ENCODE assay signal across 25 mouse cellular contexts in genomic region chrX:97397872-97398271, GRCm38 (mm10). TPM values are rescaled to one million over a fixed set of nuclear protein-coding genes. Genes with fewer than 3 reads are reported as not detected.
DNase-seq lines count a peak whose midpoint lies in the region; ATAC-seq and TF ChIP-seq lines count a peak whose summit lies in the region.
"Had no signal": no experiment of that assay in that cellular context is flagged by ENCODE, and none has a peak within 500 bp of the region (broad histone marks: within the 10 kb centered on the region; RNA-seq: fewer than 3 reads in every experiment).

No protein-coding gene starts in this region.

- H3K79me2 ChIP-seq in C2C12 (ENCODE audit: control insufficient read depth, insufficient read depth): no peaks in the 10 kb centered on the region

- H3K27me3 ChIP-seq in C2C12 (ENCODE audit: control insufficient read depth, insufficient read depth, insufficient read length): no peaks in the 10 kb centered on the region
- H3K27me3 ChIP-seq in intestine, embryonic 16.5 days (replicated peaks; ENCODE audit: control insufficient read depth, insufficient read depth, low read length): no peaks in the 10 kb centered on the region
- no peaks in the 10 kb centered on the region for H3K27me3 ChIP-seq in hindbrain, postnatal 0 days (ENCODE audit: insufficient read depth, low read length)
- no peaks in the 10 kb centered on the region for H3K27me3 ChIP-seq in hindbrain, embryonic 10.5 days (ENCODE audit: insufficient read depth, poor library complexity, severe bottlenecking)
- H3K27me3 ChIP-seq: embryonic facial prominence, embryonic 15.5 days; forebrain, embryonic 12.5 days; heart, embryonic 13.5 days; hindbrain, embryonic 12.5 days had no signal

- H3K9ac ChIP-seq in intestine, embryonic 16.5 days (ENCODE audit: low read depth, low read length): no peak overlapping the region
- H3K9ac ChIP-seq in hindbrain, postnatal 0 days (replicated peaks; ENCODE audit: low read length): no peak overlapping the region
- H3K9ac ChIP-seq: embryonic facial prominence, embryonic 15.5 days; forebrain, embryonic 12.5 days; heart, embryonic 13.5 days; hindbrain, embryonic 12.5 days had no signal

- no peak for TF ChIP-seq CTCF in C2C12 (IDR thresholded peaks at IDR 0.05; ENCODE audit: control insufficient read depth, insufficient read depth, insufficient read length)
- TF ChIP-seq CTCF in hindbrain, postnatal 0 days (IDR thresholded peaks at IDR 0.05; ENCODE audit: low read depth): no peak

- no peak overlapping the region for H3K27ac ChIP-seq in intestine, embryonic 16.5 days (ENCODE audit: low read length)
- no peak overlapping the region for H3K27ac ChIP-seq in hindbrain, postnatal 0 days
- no peak overlapping the region for H3K27ac ChIP-seq in hindbrain, embryonic 10.5 days
- H3K27ac ChIP-seq: embryonic facial prominence, embryonic 15.5 days; forebrain, embryonic 12.5 days; heart, embryonic 13.5 days; hindbrain, embryonic 12.5 days had no signal

- no peaks in the 10 kb centered on the region for H3K79me3 ChIP-seq in C2C12 (ENCODE audit: low read depth)

- H3K9me3 ChIP-seq in intestine, embryonic 16.5 days (ENCODE audit: control insufficient read depth, low read length): no peaks in the 10 kb centered on the region
- no peaks in the 10 kb centered on the region for H3K9me3 ChIP-seq in hindbrain, postnatal 0 days (ENCODE audit: low read length)
- no peaks in the 10 kb centered on the region for H3K9me3 ChIP-seq in hindbrain, embryonic 10.5 days
- H3K9me3 ChIP-seq: embryonic facial prominence, embryonic 15.5 days; forebrain, embryonic 12.5 days; heart, embryonic 13.5 days; hindbrain, embryonic 12.5 days had no signal

- WGBS in intestine, embryonic 16.5 days: 62% methylated on average over 2 of the region's 2 CpGs
- WGBS in hindbrain, postnatal 0 days: 68% methylated on average over 2 of the region's 2 CpGs
- 83% methylated on average over 2 of the region's 2 CpGs for WGBS in hindbrain, embryonic 10.5 days

- H3K4me1 ChIP-seq in intestine, embryonic 16.5 days (ENCODE audit: control insufficient read depth, insufficient read depth, low read length): no peaks in the 10 kb centered on the region
- no peaks in the 10 kb centered on the region for H3K4me1 ChIP-seq in hindbrain, postnatal 0 days (ENCODE audit: insufficient read depth, low read length)
- no peaks in the 10 kb centered on the region for H3K4me1 ChIP-seq in hindbrain, embryonic 10.5 days (replicated peaks)
- H3K4me1 ChIP-seq: embryonic facial prominence, embryonic 15.5 days; forebrain, embryonic 12.5 days; heart, embryonic 13.5 days; hindbrain, embryonic 12.5 days had no signal

- H3ac ChIP-seq in C2C12 (ENCODE audit: control insufficient read depth, insufficient read length, low read depth): no peak overlapping the region

- DNase-seq in 3T3-L1 (ENCODE audit: low read depth, low spot score) (peak; percentile 72), liver (no peak)
- peak; percentile 21 for DNase-seq in fibroblast of lung, adult 2 months (ENCODE audit: low read depth)
- DNase-seq in cerebellum, postnatal 36 days: no peak
- no peak for DNase-seq in hindbrain, postnatal 0 days (ENCODE audit: low spot score)
- DNase-seq in hindbrain, embryonic 10.5 days (ENCODE audit: low spot score): no peak
- DNase-seq: adrenal gland, adult 8-10 months; adrenal gland, postnatal 36 days; B cell, adult 2 months; cerebellum, adult 8-10 months; cerebellum, postnatal 25 days; heart, postnatal 36 days; kidney, adult 9 months had no signal

- H3K4me2 ChIP-seq in intestine, embryonic 16.5 days (ENCODE audit: low read depth, low read length): no peak overlapping the region
- H3K4me2 ChIP-seq in hindbrain, postnatal 0 days (ENCODE audit: low read depth, low read length): no peak overlapping the region
- H3K4me2 ChIP-seq: embryonic facial prominence, embryonic 15.5 days; forebrain, embryonic 12.5 days; heart, embryonic 13.5 days; hindbrain, embryonic 12.5 days had no signal

- H3K4me3 ChIP-seq in C2C12 (ENCODE audit: insufficient read depth, poor library complexity, severe bottlenecking): no peak overlapping the region
- no peak overlapping the region for H3K4me3 ChIP-seq in intestine, embryonic 16.5 days (ENCODE audit: low read length)
- H3K4me3 ChIP-seq in hindbrain, postnatal 0 days (ENCODE audit: low read length): no peak overlapping the region
- no peak overlapping the region for H3K4me3 ChIP-seq in hindbrain, embryonic 10.5 days
- H3K4me3 ChIP-seq: embryonic facial prominence, embryonic 15.5 days; erythroblast, embryonic 14.5 days; forebrain, embryonic 12.5 days; heart, embryonic 13.5 days; hindbrain, embryonic 12.5 days had no signal

- ATAC-seq in intestine, embryonic 16.5 days: peak; percentile 65; the same call in 1 of the 2 replicates
- no peak for ATAC-seq in hindbrain, postnatal 0 days
- ATAC-seq: forebrain, embryonic 16.5 days; hindbrain, embryonic 16.5 days; Patski had no signal

- H3K36me3 ChIP-seq in C2C12 (ENCODE audit: control insufficient read depth, insufficient read depth): no peaks in the 10 kb centered on the region
- no peaks in the 10 kb centered on the region for H3K36me3 ChIP-seq in intestine, embryonic 16.5 days (ENCODE audit: control insufficient read depth, insufficient read depth, low read length)
- H3K36me3 ChIP-seq in hindbrain, postnatal 0 days (ENCODE audit: insufficient read depth, low read length): no peaks in the 10 kb centered on the region
- H3K36me3 ChIP-seq in hindbrain, embryonic 10.5 days: no peaks in the 10 kb centered on the region
- H3K36me3 ChIP-seq: embryonic facial prominence, embryonic 15.5 days; forebrain, embryonic 12.5 days; heart, embryonic 13.5 days; hindbrain, embryonic 12.5 days had no signal

TF ChIP-seq in C2C12, 6 proteins besides CTCF, POLR2A, EP300 and RAD21:
- TF ChIP-seq FOSL1 (IDR thresholded peaks at IDR 0.05; ENCODE audit: insufficient read depth, low read length, poor library complexity, severe bottlenecking) (no peak), USF1 (IDR thresholded peaks at IDR 0.05; ENCODE audit: low read depth) (no peak), MYOD1 (IDR thresholded peaks at IDR 0.05; ENCODE audit: control insufficient read depth, insufficient read length, low read depth) (peak; percentile 85), MAX (IDR thresholded peaks at IDR 0.05) (no peak), CEBPB (IDR thresholded peaks at IDR 0.05; ENCODE audit: low read depth) (no peak), MYOG (IDR thresholded peaks at IDR 0.05; ENCODE audit: control insufficient read depth, extremely low read depth, insufficient read length) (no peak)

RNA-seq across cellular contexts. Expression of gene Eda2r, which starts 20.9 kb away (rescaled TPM):
- polyA plus RNA-seq in C2C12 (2012; fragmentation: generic; extraction: Trizol): 5.6 TPM
- 0.53 and 0.70 TPM in 2 replicates for polyA plus RNA-seq in intestine, embryonic 16.5 days (2015; fragmentation: Nextera tagmentation; extraction: Ambion mirVana)
- total RNA-seq in hindbrain, postnatal 0 days (2014; rRNA removed): 4.2 and 5.2 TPM in 2 replicates
- 1.1 and 1.6 TPM in 2 replicates for polyA plus RNA-seq in hindbrain, postnatal 0 days (2015; fragmentation: Nextera tagmentation; extraction: Ambion mirVana)
- 0.94 and 1.0 TPM in 2 replicates for polyA plus RNA-seq in hindbrain, embryonic 10.5 days (2016; fragmentation: Nextera tagmentation; extraction: Ambion mirVana)
- total RNA-seq: granulocyte monocyte progenitor cell, adult 5-6 weeks; MEL had no signal
- polyA plus RNA-seq: erythroblast, embryonic 14.5 days had no signal

Comparison
In these comparisons a context has a peak if more than half of its experiments do, and no peak if none do; other contexts are left out.
1. DNase-seq: peak in 3T3-L1 (single experiment) and fibroblast of lung, adult 2 months (single experiment); none in liver (single experiment), cerebellum, postnatal 36 days (0 of 2), hindbrain, postnatal 0 days (single experiment) and hindbrain, embryonic 10.5 days (single experiment).